Mouse (Mus musculus): ENCODE measurements around the gene Reep3.

GRCm38 (mm10) chr10:67048871-67049615 is 47.7 kb downstream of the Reep3 start:
- no peak for TF ChIP-seq POLR2A (IDR thresholded peaks at IDR 0.05; ENCODE audit: insufficient read depth, low read length)
- no peak for TF ChIP-seq CTCF (IDR thresholded peaks at IDR 0.05; ENCODE audit: low read depth, low read length)

All from ES-Bruce4 (cell line).